Mouse (Mus musculus): ENCODE results near the gene Irgm1. TPM values are rescaled to one million over a fixed set of nuclear protein-coding genes. Genes with fewer than 3 reads are reported as not detected.

The Irgm1 gene
- polyA plus RNA-seq, 1 experiment = 20.1 TPM

- Histone ChIP-seq H3K4me1 (ENCODE audit: control insufficient read depth, insufficient read depth, low read length) (no peaks in the 10 kb centered on the region), H3K9ac (ENCODE audit: low read depth, poor library complexity, severe bottlenecking) (peak overlapping the region; percentile 16; the same call in 1 of the 2 replicates), H3K9me3 (replicated peaks; ENCODE audit: control insufficient read depth, insufficient read depth, low read length, poor library complexity, severe bottlenecking) (no peaks in the 10 kb centered on the region), H3K27me3 (ENCODE audit: control insufficient read depth, insufficient read depth, low read length, poor library complexity, severe bottlenecking) (0 out of 2 replicates have a peak, but pooled peaks cover 2% of the 10 kb centered on the region), H3K27ac (ENCODE audit: insufficient read depth, low read length) (no peak overlapping the region), H3K36me3 (ENCODE audit: control insufficient read depth, insufficient read depth, low read length, poor library complexity, severe bottlenecking) (no peaks in the 10 kb centered on the region), H3K4me3 (ENCODE audit: low read depth, low read length) (no peak overlapping the region; the same call in 1 of the 2 replicates)
- TF ChIP-seq EP300 (IDR thresholded peaks at IDR 0.05; ENCODE audit: insufficient read depth, low read depth, low read length) (no peak), POLR2A (IDR thresholded peaks at IDR 0.05; ENCODE audit: insufficient read depth, low read length) (no peak), CTCF (IDR thresholded peaks at IDR 0.05; ENCODE audit: low read depth, low read length) (no peak)
Observed at GRCm38 (mm10) chr11:48871817-48872541, 496 bp upstream of the Irgm1 start.

DNA sequence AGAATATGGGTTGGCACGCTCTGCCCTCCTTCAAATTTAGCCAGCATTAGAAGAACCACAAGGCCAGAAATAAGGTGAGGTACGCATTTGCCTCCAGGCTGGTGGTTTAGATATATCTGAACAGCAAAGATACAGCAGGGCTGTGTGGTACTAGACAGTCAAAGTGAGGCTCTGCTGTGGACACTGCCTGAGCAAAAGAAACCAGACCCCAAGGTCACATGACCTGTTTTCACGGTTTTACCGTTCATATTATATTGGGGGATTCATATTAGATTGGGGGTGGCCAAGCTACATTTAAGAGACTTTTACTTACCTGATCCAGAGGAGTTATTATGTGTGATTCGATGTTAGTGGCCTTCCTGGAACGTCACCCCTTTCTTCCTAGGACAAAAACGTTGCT, 702 bp downstream of the Irgm1 start:
- TF ChIP-seq POLR2A (IDR thresholded peaks at IDR 0.05; ENCODE audit: insufficient read depth, low read length) = no peak
- no peak for TF ChIP-seq EP300 (IDR thresholded peaks at IDR 0.05; ENCODE audit: insufficient read depth, low read depth, low read length)
- H3K9ac ChIP-seq (ENCODE audit: low read depth, poor library complexity, severe bottlenecking) = peak overlapping the region; percentile 16

DNA sequence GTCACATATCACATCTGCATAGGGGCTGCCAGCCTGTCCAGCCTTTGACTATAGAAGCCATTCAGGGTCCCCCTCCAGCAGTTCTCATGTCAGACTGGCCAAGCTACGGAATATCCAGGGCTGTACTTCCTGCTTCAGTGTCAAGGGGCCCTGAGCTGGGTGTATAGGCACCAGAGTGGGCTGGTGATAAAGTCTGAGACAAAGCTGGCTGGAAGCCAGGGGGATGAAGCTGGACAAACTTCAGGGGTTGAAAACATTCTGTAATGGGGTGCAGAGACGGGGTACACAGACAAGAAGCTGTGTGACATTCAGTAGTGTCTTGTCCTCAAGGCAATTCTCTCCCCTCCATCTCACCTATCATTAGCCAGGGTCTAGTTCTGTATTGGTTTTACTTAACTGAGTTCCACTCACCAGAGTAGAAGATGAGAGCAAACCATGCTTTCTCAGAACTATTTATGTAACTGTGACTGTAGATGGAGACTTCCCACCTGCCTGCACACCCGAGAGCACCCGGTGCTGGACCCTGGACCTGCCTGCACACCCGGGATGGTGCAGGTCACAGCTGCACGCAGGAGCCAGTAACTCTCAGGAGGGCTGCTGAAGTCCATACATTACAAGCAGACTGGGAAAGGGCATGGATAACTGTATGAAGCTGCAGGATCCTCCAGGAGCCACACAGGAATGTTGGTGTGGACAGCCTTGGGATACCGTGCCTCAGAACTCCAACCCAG, 1.9 kb downstream of the Irgm1 start:
- Histone ChIP-seq H3K9me3 (replicated peaks; ENCODE audit: control insufficient read depth, insufficient read depth, low read length, poor library complexity, severe bottlenecking) (no peaks in the 10 kb centered on the region), H3K36me3 (ENCODE audit: control insufficient read depth, insufficient read depth, low read length, poor library complexity, severe bottlenecking) (no peaks in the 10 kb centered on the region), H3K4me3 (ENCODE audit: low read depth, low read length) (no peak overlapping the region), H3K9ac (ENCODE audit: low read depth, poor library complexity, severe bottlenecking) (no peak overlapping the region), H3K4me1 (ENCODE audit: control insufficient read depth, insufficient read depth, low read length) (no peaks in the 10 kb centered on the region), H3K27ac (ENCODE audit: insufficient read depth, low read length) (no peak overlapping the region), H3K27me3 (ENCODE audit: control insufficient read depth, insufficient read depth, low read length, poor library complexity, severe bottlenecking) (0 out of 2 replicates have a peak, but pooled peaks cover 2% of the 10 kb centered on the region)
- no peak for TF ChIP-seq CTCF (IDR thresholded peaks at IDR 0.05; ENCODE audit: low read depth, low read length)
- no peak for TF ChIP-seq EP300 (IDR thresholded peaks at IDR 0.05; ENCODE audit: insufficient read depth, low read depth, low read length)
- TF ChIP-seq POLR2A (IDR thresholded peaks at IDR 0.05; ENCODE audit: insufficient read depth, low read length) = no peak

More for the DNA sequence above, 702 bp downstream of the Irgm1 start:
- no peak overlapping the region for H3K4me3 ChIP-seq (ENCODE audit: low read depth, low read length)
- 0 out of 2 replicates have a peak, but pooled peaks cover 2% of the 10 kb centered on the region for H3K27me3 ChIP-seq (ENCODE audit: control insufficient read depth, insufficient read depth, low read length, poor library complexity, severe bottlenecking)
- H3K4me1 ChIP-seq (ENCODE audit: control insufficient read depth, insufficient read depth, low read length) = no peaks in the 10 kb centered on the region
- H3K36me3 ChIP-seq (ENCODE audit: control insufficient read depth, insufficient read depth, low read length, poor library complexity, severe bottlenecking) = no peaks in the 10 kb centered on the region
- no peaks in the 10 kb centered on the region for H3K9me3 ChIP-seq (replicated peaks; ENCODE audit: control insufficient read depth, insufficient read depth, low read length, poor library complexity, severe bottlenecking)
- no peak overlapping the region for H3K27ac ChIP-seq (ENCODE audit: insufficient read depth, low read length)

- no peaks in the 10 kb centered on the region for H3K4me1 ChIP-seq (ENCODE audit: control insufficient read depth, insufficient read depth, low read length)
- TF ChIP-seq EP300 (IDR thresholded peaks at IDR 0.05; ENCODE audit: insufficient read depth, low read depth, low read length) (no peak), POLR2A (IDR thresholded peaks at IDR 0.05; ENCODE audit: insufficient read depth, low read length) (no peak), CTCF (IDR thresholded peaks at IDR 0.05; ENCODE audit: low read depth, low read length) (no peak)
- H3K9ac ChIP-seq (ENCODE audit: low read depth, poor library complexity, severe bottlenecking) = no peak overlapping the region
- H3K36me3 ChIP-seq (ENCODE audit: control insufficient read depth, insufficient read depth, low read length, poor library complexity, severe bottlenecking) = no peaks in the 10 kb centered on the region
- H3K4me3 ChIP-seq (ENCODE audit: low read depth, low read length) = no peak overlapping the region
- no peak overlapping the region for H3K27ac ChIP-seq (ENCODE audit: insufficient read depth, low read length)
- no peaks in the 10 kb centered on the region for H3K27me3 ChIP-seq (ENCODE audit: control insufficient read depth, insufficient read depth, low read length, poor library complexity, severe bottlenecking)
- H3K9me3 ChIP-seq (replicated peaks; ENCODE audit: control insufficient read depth, insufficient read depth, low read length, poor library complexity, severe bottlenecking) = no peaks in the 10 kb centered on the region
Observed at GRCm38 (mm10) chr11:48866481-48866880, 5.0 kb downstream of the Irgm1 start.

DNA sequence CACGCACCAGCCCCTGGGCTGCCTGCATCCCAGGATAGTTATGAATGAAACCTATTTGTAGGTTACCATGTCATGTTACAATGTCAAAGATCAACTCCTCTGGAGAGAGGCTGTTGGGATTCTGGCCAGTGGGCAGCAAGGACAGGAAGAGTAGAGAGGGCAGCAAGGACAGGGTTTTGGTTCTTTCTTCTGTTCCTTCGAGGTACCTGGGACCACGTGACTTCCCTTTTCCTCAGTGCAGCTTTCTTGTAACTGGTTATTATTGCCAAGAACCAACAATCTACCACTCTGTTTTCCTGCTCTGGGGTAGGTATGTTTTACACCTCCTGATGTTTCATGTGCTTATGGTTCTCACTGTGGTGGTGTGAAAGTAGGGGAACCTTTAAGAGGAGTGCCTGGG, 7.7 kb downstream of the Irgm1 start:
- H3K4me3 ChIP-seq (ENCODE audit: low read depth, low read length) = no peak overlapping the region
- no peak overlapping the region for H3K27ac ChIP-seq (ENCODE audit: insufficient read depth, low read length)
- no peaks in the 10 kb centered on the region for H3K4me1 ChIP-seq (ENCODE audit: control insufficient read depth, insufficient read depth, low read length)
- TF ChIP-seq CTCF (IDR thresholded peaks at IDR 0.05; ENCODE audit: low read depth, low read length) = no peak
- no peak for TF ChIP-seq POLR2A (IDR thresholded peaks at IDR 0.05; ENCODE audit: insufficient read depth, low read length)
- TF ChIP-seq EP300 (IDR thresholded peaks at IDR 0.05; ENCODE audit: insufficient read depth, low read depth, low read length) = no peak
- no peak overlapping the region for H3K9ac ChIP-seq (ENCODE audit: low read depth, poor library complexity, severe bottlenecking)
- H3K9me3 ChIP-seq (replicated peaks; ENCODE audit: control insufficient read depth, insufficient read depth, low read length, poor library complexity, severe bottlenecking) = no peaks in the 10 kb centered on the region
- no peaks in the 10 kb centered on the region for H3K36me3 ChIP-seq (ENCODE audit: control insufficient read depth, insufficient read depth, low read length, poor library complexity, severe bottlenecking)
- no peaks in the 10 kb centered on the region for H3K27me3 ChIP-seq (ENCODE audit: control insufficient read depth, insufficient read depth, low read length, poor library complexity, severe bottlenecking)

Data from ES-Bruce4 (cell line).